Mouse (Mus musculus): Measurements from ENCODE around the gene Fnbp1.

Fnbp1 gene

DNA sequence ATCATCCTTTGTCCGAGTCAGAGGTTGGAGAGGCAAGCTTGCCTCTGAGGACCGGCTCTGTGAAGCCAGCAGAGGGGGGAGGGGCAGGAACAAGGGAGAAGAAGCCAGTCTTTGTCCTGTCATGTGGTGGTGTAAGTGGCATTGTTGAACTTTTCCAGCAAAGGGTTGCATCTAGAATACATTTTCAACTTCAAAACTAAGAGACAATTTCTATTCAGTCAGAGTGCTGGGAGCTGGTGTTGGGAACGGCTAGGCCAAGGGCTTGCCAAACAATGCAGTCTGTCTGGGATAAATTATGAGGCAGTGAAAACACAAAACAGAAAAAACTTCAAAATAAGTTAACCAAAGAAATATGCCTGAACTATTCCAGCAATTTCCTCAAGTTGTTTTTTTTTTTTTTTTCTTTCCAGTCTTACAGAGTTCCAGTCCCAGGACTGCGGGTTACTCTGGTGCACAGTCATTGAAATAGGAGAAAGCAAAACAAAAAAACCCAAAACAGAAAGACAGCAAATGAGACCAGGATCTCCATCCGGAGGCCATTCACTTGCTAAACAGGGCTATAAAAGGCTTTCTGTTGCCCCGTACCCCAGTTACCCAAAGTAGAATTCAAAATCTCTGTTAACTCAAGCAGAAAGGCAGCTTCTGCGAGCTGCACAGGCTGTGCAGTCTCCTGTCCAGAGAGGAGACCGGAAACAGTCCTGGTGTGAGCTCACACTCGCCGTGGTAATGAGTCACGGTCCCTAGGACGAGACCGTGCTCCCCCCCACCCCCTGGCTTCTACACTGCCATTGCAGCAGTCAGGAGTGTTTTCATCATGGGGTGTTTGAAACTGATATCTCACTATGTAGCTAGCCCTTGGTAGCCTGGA, 73.3 kb downstream of the Fnbp1 start:
- no peak for DNase-seq (ENCODE audit: low read depth, low spot score)

DNA sequence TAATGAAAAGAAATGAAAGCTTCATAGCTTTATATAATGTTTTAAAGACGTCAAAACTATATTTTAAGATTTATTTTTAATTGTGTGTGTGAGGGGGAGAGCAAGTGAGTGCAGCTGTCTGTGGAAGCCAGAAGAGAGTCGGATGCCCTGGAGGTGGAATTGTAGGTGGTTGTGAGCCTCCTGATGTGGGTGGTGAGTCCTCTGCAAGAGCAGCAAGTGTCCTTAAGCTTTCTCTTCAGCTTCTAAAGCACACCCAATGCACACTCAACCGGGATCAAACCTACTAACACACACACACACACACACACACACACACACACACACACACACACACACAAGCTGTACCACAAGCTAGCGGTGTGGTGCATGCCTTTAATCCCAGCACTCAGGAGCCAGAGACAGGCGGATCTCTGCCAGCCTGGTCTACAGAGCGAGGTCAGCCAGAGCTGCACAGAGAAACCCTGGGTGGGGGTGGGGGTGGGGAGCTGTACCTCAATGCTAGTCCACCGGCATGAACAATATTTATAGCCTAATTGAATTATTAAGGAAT, 74.0 kb downstream of the Fnbp1 start:
- no peak for DNase-seq (ENCODE audit: low read depth, low spot score)

DNA sequence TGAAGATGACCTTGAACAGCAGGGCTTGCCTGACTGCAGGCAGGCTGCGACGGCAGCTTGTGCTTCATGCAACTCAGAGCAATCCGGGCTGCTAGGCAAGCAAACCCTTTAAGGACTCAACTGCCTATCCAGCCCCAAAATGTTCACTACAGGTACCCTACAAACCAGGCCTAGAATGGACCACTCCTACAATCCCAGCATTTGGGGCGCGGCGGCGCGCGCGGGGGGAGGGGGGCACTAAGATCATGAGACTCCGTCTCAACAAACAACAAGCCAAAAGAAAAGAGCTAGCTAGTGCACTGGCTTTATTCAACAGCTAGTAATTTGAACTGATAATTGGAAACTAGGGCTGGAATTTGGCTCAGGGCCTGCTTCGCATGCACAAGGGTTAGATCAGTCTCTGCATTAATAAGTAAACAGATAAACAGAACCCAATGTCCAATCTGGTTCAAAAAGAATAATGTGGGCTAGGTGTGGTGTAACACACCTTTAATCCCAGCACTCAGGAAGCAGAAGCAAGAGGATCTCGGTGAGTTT, 74.7 kb downstream of the Fnbp1 start:
- DNase-seq (ENCODE audit: low read depth, low spot score) = no peak

DNA sequence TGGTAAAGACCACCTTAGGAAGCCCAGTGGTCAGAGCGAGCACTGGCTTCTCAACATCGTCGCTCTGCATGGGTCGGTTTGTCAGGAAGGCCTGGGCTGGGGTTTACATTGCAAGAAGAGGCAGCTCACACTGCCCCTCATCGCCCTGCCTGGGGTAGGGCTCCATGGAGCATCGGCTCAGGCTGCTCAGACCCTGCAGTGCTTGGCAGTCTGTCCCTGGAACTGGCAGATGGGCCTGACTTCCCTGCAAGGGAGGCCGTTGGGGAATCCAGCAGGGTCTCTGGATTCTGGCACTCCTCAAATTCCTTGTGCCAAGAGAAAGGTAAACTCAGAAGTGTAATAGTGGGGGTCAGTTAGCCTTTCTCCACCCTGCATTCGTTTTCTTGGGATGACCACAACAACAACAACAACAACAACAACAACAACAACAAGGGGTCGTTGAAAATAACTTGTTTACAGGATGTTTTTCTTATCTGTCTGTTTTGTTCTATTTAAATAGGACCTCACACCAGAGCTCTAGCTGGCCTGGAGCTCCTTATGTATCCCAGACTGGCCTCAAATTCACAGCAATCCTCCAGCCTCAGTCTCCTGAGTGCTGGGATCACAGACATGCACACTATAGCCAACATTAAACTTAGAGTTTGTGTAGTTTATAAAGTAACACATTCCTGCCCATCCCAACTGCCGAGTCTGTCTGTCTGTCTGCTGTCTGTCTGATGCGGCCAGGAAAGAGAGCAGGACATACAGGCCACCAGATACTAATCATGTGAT, 75.6 kb downstream of the Fnbp1 start:
- no peak for DNase-seq (ENCODE audit: low read depth, low spot score)

DNA sequence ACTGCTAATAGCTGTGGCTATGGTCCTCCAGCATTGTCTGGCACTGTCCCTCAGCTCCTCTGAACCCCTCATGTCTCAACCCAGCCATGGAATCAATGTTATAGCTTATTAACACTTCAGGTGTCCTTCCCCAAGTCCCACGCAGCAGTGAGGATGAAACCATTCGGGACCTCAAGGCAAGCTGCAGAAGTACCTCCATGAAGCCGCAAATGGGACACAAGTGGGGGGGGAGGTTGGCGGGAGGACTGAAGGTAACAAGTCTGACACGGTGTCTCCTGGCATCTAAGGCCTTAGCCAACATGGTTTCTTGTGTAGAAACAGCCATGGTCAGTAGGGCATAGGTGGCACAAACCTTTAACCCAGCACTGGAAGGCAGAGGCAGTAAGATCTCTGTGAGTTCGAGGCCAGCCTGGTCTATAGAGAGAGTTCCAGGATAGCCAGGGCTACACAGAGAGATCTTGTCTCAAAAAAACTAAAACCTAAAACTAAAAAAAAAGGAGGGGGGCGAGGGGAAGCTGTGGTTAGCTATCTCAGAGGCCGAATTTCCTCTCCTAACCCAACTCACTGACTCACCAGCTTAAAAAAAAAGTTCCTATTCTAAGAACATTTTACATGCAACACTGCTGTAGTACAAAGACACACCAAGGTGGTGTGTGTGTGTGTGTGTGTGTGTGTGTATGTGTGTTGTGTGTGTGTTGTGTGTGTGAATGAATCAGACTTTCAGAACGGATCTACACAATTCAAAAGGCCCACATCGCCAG, 79.8 kb downstream of the Fnbp1 start:
- peak; percentile 80 for DNase-seq (ENCODE audit: low read depth, low spot score)

DNA sequence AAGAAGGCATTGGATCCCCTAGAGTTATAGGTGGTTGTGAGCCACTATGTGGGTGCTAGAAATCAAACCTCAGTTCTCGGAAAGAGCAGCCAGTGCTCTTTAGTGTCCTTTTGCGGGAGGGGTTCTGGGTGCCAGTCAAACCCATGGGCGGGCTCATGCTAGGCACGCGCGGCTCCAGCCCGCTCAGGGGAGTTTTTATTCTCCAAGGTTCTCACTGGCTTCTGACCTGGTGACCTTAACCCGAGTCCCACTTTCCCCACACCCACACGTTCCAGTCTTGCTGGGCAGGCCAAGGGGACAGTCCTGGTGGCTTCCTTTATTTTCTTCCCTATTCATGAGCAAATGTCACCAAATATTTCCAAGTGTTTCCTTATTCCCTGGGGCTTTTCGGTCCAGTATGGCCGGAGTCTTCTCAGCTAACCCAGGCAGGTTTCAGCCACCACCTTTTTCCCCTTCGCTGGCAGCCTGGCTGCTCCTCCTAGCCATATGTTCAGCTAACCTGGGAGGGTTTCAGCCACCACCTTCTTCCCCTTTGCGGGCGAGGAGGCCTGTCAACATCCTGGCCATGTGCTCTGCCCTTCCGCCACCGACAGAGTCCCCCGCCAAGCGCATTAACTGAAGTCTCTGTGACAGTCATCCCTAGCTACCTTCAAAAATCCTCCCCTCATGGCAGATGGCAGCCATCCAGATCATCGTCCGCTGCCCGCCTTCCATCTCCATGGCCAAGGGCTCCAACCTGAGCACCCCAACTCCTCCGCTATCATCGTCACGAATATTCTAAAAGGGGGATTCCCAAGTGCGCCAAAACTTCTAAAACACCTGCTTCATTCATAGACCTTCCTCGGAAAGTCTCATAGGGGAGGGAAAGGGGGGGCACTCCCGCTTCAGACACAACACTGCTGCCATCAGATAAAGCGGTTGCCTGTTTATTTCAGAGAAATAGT, 80.7 kb downstream of the Fnbp1 start:
- peak; percentile 89 for DNase-seq (ENCODE audit: low read depth, low spot score)

DNA sequence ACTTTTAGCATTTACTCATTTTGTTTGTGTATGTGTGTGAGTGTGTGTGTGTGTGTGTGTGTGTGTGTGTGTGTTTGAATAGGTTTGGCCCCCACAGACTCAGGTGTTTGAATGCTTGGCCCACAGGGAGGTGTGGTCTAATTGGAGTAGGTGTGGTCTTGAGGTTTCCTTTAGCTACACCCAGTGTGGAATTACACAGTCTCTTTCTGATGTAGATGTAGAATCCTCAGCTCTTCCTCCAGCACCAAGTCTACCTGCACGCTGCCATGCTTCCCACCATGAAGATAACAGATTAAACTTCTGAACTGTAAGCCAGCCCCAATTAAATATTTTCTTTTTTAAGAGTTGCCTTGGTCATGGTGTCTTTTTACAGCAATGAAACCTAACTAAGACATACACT, 81.5 kb downstream of the Fnbp1 start:
- peak; percentile 61 for DNase-seq (ENCODE audit: low read depth, low spot score)

DNA sequence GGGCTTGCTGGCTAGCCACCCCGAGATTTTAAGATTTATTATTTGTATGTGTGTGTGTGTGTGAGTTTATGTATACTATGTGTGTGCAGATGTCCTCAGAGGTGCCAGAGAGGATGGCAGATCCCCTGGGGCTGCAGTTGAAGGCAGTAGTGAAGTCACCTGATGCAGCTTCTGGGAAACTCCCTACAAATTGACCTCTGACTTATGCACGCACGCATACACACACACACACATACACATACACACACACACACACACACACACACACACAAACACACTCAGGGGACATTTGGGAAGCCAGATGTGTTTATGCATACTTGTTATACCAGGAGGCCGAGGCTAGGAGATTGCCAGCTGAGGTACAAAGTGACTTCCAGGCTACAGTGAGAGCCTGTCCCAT, 83.4 kb downstream of the Fnbp1 start:
- no peak for DNase-seq (ENCODE audit: low read depth, low spot score)

DNA sequence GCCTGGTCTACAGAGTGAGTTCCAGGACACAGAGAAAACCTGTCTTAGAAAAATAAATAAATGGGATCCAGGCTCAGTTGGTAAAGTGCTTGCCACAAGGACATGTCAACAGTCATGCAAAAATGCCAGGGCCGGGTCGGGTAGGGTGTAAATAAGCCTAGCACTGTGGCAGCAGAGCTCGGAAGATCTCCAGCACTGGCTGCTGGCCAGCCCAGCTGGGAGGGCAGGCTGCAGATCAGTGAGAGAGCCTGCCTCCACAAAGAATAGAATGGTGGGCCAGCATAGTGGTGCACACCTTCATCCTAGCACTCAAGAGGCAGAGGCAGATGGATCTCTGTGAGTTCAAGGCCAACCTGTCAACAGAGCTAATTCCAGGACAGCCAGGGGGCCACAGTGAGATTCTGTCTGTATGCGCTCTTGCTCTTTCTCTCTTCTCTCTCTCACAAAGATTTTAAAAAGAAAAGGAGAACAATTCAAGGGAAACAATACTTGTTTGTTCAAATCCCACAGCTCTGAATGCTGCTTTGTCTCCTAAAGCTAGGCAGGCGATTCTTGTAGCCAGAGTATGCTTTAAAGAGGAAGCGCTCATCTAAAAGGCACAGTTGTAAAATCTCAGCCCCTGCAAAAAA, 84.1 kb downstream of the Fnbp1 start:
- DNase-seq (ENCODE audit: low read depth, low spot score) = no peak

DNA sequence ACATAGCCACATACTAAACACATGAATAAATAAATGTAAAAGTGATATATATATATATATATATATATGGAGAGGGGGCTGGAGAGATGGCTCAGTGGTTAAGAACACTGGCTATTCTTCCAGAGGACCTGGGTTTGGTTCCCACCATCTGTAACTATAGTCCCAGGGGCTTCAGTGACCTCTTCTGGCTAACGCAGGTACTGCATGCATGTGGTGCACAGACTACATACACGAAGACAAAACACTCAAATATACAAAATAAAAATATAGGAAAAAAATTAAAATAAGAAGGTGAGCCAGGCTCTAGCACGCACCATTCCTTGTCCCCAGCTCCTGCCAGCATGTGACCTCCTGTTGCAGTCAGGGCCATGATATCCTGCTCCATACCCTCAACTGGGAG, 85.7 kb downstream of the Fnbp1 start:
- peak; percentile 42 for DNase-seq (ENCODE audit: low read depth, low spot score)

DNA sequence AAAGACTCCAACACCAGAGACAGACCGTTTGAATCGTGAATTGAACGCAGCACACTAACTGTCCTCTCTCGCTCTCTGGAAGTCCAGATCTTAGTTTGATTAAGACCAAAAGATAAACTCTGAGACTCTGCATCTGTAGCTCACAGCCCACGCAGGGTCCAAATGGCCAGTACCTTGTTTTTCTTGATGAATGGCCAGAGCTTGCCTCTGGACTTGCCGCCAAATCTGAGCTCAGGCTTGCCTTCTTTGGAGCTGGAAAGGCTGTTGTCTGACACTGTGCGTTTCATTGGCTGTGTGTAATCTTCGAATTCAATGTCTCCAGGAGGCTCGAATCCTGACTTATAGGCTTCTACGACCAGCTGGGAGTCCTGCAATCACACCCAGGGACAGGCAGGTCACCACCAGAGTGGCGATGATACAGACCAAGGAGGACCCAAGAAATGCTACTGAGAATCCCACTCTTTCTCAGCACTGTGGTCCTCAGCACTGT, 87.9 kb downstream of the Fnbp1 start:
- no peak for DNase-seq (ENCODE audit: low read depth, low spot score)

DNA sequence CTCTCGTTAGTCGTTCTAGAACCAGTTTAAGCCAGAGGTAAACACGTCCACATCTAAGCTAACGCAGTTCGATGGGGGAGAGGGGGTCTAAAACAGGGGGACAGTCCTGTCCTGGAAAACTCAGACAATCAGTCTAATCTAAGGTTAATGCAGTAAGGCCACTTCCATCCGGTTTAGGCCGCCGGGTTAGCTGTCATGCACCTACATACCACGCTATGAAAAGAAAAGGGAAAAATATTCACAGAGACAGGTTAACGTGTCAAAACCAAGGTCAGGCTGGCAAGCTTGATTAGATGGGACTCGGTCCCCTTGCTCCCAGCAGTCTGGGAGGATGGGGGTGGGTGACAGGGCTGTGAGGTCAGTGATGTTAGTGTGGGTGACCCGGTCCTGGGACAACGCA, 88.4 kb downstream of the Fnbp1 start:
- no peak for DNase-seq (ENCODE audit: low read depth, low spot score)

DNA sequence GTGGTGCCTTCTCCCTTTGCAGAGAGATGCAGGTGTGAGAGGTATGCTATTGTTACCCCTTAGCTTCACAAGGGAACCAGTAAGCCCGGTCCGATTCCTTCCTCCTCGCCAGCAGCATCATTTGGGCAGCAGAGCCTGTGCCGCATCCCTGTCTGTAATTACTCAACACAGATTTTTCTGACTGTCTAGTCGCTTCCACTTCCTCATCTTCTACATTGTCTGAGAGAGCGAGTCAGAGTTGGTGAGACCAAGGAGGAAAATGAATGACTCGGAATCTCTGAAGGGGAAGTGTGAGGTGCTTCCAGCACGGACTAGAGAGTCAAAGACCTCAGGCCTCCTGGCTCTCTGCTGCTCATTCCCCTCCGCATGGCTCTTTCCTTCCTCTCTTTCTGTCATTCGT, 89.4 kb downstream of the Fnbp1 start:
- no peak for DNase-seq (ENCODE audit: low read depth, low spot score)

DNA sequence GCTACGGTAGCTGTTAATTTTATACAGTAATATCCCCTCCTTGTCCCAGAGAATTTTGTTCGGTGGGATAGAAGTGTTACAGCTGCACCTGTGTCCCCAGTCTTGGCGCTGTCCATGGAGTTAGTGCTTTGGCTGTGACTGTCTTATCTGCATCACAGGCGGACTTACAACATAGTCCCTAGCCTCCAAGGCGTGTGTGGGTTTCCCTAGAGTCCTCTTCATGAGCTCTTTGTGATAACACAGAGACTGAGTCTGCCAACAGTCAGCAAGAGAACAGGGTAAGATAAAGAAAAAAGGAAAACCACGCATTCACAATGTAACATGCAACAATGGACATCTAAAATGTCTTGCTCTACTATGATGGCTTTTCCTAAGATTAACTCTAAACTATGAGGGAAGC, 93.8 kb downstream of the Fnbp1 start:
- no peak for DNase-seq (ENCODE audit: low read depth, low spot score)

DNA sequence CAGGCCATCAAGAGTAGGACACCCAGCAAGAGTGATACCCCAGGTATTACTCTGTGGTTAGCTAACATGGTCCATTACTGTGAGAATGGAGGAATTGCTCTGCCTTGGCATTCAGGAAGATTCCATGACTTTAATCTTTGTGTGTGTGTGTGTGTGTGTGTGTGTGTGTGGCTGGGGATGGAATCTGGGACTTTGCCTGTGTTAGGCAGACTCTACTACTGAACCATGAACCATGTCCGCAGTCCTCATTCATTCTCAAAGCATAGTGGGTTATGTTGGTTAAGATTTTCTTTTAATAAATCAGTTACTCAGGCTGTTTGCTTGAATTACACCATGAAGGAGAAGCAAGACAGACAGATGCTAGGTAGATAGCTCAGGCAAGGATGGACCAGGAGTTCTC, 98.0 kb downstream of the Fnbp1 start:
- DNase-seq (ENCODE audit: low read depth, low spot score) = no peak

DNA sequence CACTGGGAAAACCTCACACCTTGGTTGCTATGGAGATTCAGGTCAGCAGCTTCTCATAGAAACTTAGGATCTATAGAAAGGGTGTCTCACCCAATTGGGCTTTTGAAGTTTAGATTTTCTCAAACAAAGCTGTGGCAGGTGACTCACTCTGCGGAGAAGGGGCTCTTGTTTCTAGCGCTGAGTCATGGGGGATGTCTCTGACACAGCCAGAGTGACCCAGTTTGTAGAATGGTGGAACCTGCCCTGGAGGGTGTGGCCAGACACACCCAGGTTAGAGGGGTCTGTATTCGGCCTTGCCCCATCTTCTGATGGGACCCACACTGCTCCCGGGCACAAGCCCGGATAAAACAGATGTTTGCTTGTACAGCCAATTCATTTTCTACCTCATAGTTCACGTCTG, 98.9 kb downstream of the Fnbp1 start:
- no peak for DNase-seq (ENCODE audit: low read depth, low spot score)

DNA sequence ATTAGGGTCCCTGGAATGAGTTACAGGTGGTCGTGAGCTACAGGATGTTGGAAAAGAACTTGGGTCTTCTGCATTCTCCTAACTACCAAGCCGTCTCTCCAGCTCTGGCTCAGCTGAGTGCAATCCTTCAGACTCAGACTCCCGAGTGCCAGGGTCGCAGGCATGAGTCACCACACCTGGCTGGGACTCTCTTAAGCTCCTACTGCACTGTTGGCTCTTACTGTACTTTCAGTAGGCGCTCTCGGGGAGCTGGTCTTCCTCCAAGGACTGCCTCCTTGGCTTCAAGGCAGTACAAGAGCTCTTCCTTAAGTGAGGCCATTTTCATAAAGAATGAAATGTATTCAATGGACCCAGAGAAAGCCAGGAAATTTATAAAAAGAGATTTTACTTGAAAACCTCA, 100.4 kb downstream of the Fnbp1 start:
- no peak for DNase-seq (ENCODE audit: low read depth, low spot score)

DNA sequence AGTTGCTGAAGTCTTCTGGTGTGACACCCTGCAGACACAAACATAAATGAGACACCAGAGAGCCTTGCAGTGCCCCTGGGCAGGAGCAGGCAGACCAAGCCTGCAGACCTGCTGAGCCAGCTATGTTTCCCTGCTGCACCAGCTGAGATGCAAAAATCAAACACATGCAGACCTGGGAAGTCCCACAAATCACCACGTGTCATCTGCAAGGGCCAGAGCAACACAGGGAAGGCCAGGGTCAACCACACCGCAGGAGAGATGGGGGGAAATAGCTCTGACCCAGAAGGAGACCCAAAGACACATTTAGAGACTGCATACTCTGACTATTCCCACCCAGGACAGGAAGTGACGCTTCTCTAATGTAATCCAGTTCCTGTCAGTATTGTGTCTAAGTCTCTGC, 101.3 kb downstream of the Fnbp1 start:
- no peak for DNase-seq (ENCODE audit: low read depth, low spot score)

DNA sequence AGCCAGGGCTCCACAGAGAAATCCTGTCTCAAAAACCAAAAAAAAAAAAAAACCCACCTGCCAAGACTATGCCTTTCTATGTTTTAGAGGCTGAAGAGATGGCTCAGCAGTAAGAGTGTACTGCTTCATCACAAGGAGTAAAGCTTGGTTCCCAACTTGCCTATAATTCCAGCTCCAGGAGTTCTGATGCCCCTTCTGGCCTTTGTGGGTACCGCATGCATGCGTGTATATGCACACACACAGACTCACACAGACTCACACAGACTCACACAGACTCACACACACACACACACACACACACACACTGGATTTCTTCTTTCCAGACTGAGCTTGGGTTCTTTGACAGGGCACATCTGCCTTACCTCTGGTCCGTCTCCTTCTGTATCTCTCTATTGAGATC, 101.8 kb downstream of the Fnbp1 start:
- DNase-seq (ENCODE audit: low read depth, low spot score) = no peak

DNA sequence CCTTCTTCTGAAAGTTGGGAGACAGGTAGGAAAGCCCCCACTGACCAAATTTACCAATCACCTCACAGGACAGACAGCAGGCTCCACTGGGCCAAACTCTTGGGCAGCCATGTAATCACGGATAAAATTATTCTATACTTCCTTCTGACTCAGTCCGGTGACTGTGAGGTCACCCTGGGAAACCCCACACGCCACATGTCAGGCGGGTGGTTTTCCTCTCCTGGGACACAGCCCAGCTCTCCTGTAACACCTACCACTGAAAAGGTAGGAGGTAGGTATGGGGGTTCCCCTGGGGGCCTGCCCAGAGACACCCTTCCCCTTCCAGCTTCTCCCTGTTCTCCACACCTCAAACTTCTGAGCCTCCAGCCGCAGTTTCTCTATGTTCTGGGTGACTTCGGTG, 105.0 kb downstream of the Fnbp1 start:
- peak; percentile 47 for DNase-seq (ENCODE audit: low read depth, low spot score)
